Mouse (Mus musculus) erythroid progenitor cell, adult 5-6 weeks (primary cell): ENCODE data around the gene Atg3. TPM values are rescaled to one million over a fixed set of nuclear protein-coding genes. Genes with fewer than 3 reads are reported as not detected.

Experiments used
- ATAC-seq: replicated peaks from 2 replicates; pipeline ENCODE4 v1.8.0; 2016; ENCODE audit warnings: moderate number of reproducible peaks, mild to moderate bottlenecking, moderate TSS enrichment, inconsistent platforms; ENCODE audit not compliant: poor library complexity, low FRiP score, severe bottlenecking
- total RNA-seq, 2 experiments: library from RNA; stranded (forward) in 1 of 2; stranded (reverse) in 1 of 2; fragments of 150-400 nt in 1 of 2; fragments of 186-747, 209-891 nt in 1 of 2; gene quantifications; 2 replicates each; pipeline versions ENCODE4 v1.2.3 to v1.2.4; 2015 to 2017; ENCODE audit warnings: low replicate concordance in 2 of 2

The Atg3 gene
- total RNA-seq (2015; ENCODE audit: low replicate concordance) (20.9 and 28.1 TPM in 2 replicates), total RNA-seq (2017; ENCODE audit: low replicate concordance) (13.5 and 16.9 TPM in 2 replicates)

- ATAC-seq = peak; percentile 91
These were observed at the start of gene Atg3, which contains the start of gene Slc35a5 for GRCm38 (mm10) chr16:45158522-45159388. Atg3 (plus strand) TSS chr16:45158785. Slc35a5 (minus strand) TSS chr16:45158706.

GRCm38 (mm10) chr16:45110498-45110897 is 48.1 kb upstream of the Atg3 start:
- no peak for ATAC-seq

- ATAC-seq = no peak
These were observed 41.4 kb upstream of the Atg3 start for GRCm38 (mm10) chr16:45117200-45117599.

GRCm38 (mm10) chr16:45118760-45119159 is 39.8 kb upstream of the Atg3 start:
- ATAC-seq = no peak

GRCm38 (mm10) chr16:45120844-45121425 is 37.6 kb upstream of the Atg3 start:
- no peak for ATAC-seq

GRCm38 (mm10) chr16:45122571-45122970 is 36.0 kb upstream of the Atg3 start:
- no peak for ATAC-seq

- no peak for ATAC-seq
These were observed 34.1 kb upstream of the Atg3 start for GRCm38 (mm10) chr16:45124230-45125203.

GRCm38 (mm10) chr16:45127936-45128710 is 30.5 kb upstream of the Atg3 start:
- ATAC-seq = no peak

GRCm38 (mm10) chr16:45141711-45142110 is 16.9 kb upstream of the Atg3 start:
- ATAC-seq = no peak

GRCm38 (mm10) chr16:45142565-45142964 is 16.0 kb upstream of the Atg3 start:
- ATAC-seq = no peak

GRCm38 (mm10) chr16:45145119-45145518 is 13.5 kb upstream of the Atg3 start:
- no peak for ATAC-seq

GRCm38 (mm10) chr16:45148488-45149082 is 10.0 kb upstream of the Atg3 start:
- ATAC-seq = no peak

- no peak for ATAC-seq
These were observed 3.8 kb upstream of the Atg3 start for GRCm38 (mm10) chr16:45154741-45155250.

GRCm38 (mm10) chr16:45158136-45158521 is 456 bp upstream of the Atg3 start:
- peak; percentile 85 for ATAC-seq

GRCm38 (mm10) chr16:45159389-45159716 is 768 bp downstream of the Atg3 start:
- no peak for ATAC-seq

- ATAC-seq = no peak
These were observed 20.0 kb downstream of the Atg3 start for GRCm38 (mm10) chr16:45178552-45178951.

- ATAC-seq = no peak
These were observed 23.2 kb downstream of the Atg3 start for GRCm38 (mm10) chr16:45181824-45182223.

- ATAC-seq = peak; percentile 57; the same call in 1 of the 2 replicates
These were observed 34.0 kb downstream of the Atg3 start for GRCm38 (mm10) chr16:45192613-45193012.

- no peak for ATAC-seq
These were observed 38.2 kb downstream of the Atg3 start for GRCm38 (mm10) chr16:45196816-45197215.
